Mouse (Mus musculus): ENCODE data around the gene Uaca. TPM values are rescaled to one million over a fixed set of nuclear protein-coding genes. Genes with fewer than 3 reads are reported as not detected.
A peak's percentile ranks its signal among the peaks of the same experiment; 100 is the strongest.

Uaca gene
- total RNA-seq (2021) = 10 to 100 TPM; 29.2 to 32.0 TPM
- long read RNA-seq, experiment 1, full-length matches to known transcripts = 3 of 18 reads
- long read RNA-seq, experiment 1, partial matches to known transcripts = 4 of 18 reads
- long read RNA-seq, experiment 1, other reads (novel, unspliced or antisense) = 11 of 18 reads
- long read RNA-seq, experiment 2, full-length matches to known transcripts = 6 of 58 reads
- long read RNA-seq, experiment 2, partial matches to known transcripts = 15 of 58 reads
- long read RNA-seq, experiment 2, other reads (novel, unspliced or antisense) = 37 of 58 reads

DNA sequence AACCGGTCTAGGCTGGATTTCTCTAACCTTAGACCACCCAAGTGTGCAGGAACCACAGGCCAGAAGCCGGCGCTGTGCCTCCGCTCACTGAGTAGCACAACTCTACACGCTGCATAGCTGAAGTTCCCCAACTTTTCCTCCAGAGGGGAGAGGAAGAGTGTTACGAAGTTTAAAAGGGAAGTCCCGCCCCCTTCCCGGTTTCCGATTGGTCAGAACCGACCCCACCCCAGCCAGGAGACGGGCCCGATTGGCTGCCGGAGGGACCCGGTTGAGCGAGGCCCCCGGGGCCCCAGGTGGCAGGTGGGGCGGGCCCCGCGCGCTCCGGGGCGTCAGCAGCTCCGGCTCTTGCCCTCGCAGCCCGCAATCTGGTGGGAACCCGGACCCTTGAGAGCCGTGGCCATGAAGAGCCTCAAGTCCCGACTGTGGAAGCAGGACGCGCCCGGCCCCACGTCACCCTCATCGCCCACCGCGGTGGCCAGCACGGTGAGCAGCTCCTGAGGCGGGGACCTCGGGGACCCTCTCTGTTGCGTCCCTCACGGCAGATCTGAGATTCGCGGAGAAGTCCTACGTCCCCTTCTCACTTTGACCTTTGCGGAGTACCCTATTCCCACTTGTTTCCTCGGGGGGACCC lies at the start of gene Uaca:
TSS of gene Uaca (plus strand) at position 333 of the 631 bp plus-strand sequence.
- DNase-seq (ENCODE audit: low spot score in 2 of 2) = peak; percentile 86 to 88

DNA sequence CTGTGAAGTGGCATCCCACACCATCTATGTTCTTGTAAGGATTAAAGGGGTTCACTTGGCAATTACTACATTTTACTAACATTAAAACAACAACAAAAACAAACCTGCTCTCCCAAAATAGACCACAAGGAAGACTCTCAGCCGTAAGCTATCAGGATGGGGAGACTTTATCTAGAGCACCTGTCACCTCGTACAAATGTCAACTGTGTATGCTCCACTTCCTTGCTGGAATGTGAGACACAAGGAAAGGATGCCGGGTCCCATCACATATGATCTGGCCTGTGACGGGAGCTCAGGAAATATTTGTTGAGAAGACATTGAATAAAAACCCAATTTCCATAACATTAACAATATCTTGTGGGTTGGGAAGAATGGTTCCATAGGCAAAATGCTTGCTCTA lies 49.4 kb upstream of the Uaca start:
- no peak for DNase-seq (ENCODE audit: low spot score in 2 of 2)

DNA sequence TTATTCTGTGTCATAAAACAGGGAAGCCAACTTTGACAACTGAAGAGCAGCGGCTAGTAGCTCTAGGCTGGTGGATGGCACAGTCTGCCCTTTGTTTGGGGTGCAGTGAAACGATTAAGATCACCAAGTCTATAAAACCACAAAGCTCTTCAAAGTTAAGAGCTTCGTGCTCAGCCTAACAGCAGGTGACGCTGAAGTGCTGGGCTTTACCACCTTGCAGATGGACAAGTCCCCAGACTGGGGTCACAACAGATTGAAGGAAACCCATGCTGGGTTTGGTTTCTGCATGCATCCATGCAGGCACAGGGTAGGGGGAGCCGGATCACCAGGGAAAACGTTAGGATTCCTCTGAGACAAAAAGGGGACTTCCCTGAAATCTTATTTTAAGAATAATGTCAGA lies 47.8 kb upstream of the Uaca start:
- DNase-seq (ENCODE audit: low spot score in 2 of 2) = no peak

DNA sequence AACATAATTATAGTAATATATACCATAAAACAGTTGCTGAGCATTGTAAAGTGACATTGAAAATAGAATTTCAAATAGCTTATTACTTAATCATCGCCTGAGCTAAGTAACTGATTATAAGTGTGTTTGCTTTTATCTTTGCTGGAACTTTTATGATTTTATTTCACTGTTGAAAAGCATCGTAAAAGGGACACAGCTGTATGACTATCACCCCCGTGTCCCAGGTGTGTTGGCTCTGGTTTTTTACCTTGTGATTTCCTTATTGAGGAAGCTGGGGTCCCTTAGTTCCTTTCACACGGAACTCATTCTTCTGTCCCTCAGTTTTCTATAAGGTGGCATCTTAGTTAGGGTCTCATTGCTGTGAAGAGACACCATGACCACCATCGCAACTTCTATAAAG lies 46.7 kb upstream of the Uaca start:
- DNase-seq (ENCODE audit: low spot score in 2 of 2) = no peak

DNA sequence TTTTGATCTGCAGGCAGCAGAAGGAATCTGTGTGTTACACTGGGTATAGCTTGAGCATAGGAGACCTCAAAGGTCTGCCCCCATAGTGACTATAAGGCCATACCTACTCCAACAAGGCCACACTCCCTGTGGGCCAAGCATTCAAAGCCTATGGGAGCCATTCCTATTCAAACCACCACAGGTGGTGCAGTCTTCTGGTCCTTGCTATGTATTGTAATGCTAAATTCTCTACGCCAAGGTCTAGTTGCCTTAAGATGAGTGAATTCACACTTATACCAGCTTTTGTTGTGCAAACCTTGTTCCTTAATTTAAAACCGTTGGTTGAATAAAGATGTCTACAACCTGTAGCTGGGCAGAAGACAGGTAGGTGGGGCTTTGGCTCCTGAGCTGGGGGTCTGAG lies 46.2 kb upstream of the Uaca start:
- DNase-seq (ENCODE audit: low spot score in 2 of 2) = no peak

DNA sequence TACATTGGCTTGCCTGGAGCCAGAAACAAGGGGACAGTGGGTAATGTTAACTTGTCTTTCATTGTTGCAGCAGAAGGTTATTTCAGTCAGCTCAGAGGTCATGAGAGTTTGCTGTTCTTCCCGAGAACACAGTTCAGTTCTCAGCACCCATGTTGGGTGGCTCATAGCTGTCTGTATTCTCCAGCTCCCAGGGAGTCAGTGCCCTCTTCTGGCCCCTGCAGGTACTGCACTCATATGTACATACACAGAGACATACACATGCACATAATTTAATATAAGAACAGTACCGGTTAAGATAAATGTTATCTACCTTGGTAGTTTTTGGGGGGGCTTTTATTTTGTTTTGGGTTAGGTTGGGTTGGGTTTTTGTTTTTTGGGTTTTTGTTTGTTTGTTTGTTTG lies 45.2 kb upstream of the Uaca start:
- DNase-seq (ENCODE audit: low spot score in 2 of 2) = no peak

DNA sequence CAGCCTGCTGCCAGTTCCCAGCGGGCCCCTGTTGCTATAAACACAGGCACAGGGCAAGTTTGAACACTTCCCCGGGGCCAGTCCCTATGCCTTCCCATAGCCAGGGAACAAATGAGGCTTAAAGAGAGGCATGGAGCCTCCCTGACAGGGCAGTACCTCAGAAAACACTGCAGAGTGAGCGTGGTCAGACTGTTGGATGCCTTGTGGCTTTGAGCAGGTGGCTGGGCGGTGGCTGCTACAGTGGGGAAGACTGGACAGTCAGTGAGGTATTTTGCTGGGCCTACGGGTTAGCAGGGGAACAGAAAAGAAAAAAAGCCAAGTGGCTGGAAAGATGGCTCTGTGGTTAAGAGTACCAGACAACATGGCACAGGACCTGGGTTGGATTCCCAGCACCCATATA lies 43.2 kb upstream of the Uaca start:
- DNase-seq (ENCODE audit: low spot score in 2 of 2) = no peak

DNA sequence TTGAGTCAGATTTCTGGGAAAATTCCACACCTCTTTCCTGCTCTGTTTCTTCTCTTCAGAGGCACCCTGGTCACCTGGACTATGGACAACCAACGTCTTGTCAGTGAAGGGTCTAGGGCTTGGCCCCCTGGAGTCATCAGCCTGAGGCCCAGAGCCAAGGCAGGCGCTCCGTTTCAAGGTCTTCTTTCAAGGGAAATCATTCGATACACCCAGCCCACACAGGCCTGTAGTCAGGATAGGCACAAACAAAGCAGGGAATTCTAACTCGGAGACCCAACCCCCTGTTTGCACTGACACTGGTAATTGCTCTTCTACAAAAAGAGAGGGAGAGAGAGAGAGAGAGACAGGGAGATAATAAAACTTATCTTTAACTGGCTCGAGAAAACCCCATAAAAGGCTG lies 42.4 kb upstream of the Uaca start:
- no peak for DNase-seq (ENCODE audit: low spot score in 2 of 2)

DNA sequence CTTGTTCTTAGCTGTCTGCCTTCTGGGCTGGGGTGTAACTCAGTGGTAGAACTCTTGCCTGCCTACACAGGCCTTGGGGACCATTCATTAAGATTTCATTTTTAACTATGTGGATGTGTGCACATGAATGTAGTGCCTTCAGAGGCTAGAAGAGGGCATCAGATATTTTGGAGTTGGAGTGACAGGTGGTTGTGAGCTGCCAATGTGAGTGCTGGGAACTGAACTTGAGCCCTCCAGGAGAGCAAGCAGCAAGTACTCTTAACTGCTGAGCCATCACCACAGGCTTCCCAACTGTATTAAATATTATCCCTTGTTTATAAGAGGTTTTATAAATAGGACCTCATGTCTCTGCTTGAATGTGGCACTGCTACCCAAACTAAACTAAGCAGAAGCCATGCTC lies 41.7 kb upstream of the Uaca start:
- no peak for DNase-seq (ENCODE audit: low spot score in 2 of 2)

DNA sequence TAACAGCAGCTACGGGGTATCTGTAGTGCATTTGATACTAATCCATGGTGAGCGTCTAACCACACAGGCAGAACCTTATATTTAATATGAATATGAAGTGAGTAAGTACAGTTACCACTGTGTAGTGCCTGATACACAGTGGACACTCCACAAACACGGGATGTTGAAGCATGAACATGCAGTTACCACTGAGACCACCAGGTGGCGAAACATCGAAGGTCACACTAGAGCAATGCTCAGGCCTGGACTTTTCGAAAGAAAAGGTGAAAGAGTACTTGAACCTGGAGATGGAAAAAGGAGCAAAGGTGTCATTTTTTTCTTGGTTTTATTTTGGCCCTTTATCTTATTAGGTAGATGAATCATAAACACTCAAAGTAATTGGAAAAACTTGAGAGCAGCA lies 38.1 kb upstream of the Uaca start:
- DNase-seq (ENCODE audit: low spot score in 2 of 2) = peak; percentile 67 to 76

DNA sequence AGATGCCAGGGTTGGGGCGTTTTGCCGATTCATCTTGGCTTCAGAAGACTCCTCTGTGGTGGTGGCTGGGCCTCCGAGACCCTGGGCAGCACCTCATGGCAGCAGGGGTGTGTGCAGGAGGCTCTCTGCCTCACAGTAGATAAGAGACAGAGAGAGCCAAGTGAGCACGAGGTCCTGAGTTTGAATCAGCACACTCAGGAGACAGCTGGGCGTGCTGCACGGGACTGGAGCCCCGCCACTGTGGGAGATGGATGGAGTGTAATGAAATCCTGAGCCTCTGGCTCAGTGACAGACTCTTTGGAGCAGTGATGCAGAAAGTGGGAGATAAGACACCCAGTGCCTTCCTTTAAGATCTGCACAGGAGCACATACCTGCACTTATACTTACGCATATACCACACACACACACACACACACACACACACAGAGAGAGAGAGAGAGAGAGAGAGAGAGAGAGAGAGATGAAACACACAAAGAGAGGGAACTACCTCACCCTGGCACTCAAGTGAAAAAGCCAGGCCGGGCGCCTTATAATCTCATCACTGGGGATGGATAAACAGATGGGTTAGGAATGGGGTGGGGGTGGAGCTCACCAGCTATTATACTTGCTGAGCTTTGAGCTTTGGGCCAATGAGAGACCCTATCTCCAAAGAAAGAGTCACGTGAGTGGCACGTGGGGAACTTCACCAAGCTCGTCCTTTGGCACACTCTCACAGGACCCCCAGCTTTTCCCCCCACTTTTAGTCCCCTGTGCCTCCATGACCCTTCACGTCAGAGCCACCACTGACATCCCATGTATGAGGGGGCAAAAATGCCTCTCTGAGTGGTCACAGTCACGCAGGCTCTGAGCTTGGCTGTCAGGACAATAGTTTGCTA lies 37.2 kb upstream of the Uaca start:
- DNase-seq (ENCODE audit: low spot score in 2 of 2) = no peak

DNA sequence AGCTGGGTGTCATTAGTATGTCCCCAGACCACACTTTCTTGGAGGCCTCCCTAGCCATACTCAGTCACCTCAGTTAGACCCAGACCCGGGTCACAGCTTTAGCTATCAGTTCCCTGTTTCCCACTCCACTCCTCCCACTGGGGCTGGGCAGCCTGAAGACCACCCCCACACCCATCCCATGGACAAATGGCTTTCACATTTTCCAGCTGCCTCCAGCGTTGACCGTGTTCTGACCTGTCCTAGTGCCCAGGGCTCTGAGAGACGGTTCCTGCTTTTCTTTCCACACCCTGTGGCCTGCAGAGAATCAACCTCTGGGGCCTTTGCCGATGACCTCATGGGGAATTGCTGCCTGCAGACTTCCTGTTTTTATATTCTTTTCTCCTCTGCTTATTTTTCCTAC lies 36.5 kb upstream of the Uaca start:
- no peak for DNase-seq (ENCODE audit: low spot score in 2 of 2)

DNA sequence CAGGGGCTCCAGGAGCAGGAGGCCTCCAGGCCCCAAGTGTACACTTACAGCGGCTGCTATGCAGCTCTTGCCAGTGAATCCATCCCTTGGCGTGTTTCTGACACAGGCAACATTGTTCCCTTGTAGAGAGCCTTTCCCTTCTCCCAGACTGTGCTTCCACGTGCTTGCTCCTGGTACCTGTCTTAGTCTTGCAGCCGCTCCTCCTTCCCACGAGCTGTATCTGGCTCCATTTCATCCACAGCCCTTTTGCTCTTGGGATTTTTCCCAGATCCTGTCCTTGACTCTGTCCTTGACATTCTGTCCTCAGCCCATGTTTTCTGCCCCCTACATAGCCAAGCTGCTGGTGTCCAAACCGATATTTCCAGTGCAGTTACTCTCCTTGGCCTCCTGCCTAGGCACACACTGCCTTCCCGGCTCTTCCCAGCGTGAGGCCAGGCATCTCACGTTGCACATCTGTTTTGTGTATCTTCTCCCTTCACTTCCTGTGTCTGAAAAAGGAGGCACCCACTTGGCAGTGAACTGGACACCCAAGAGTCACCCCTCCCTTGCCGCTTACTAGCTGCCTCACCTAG lies 34.8 kb upstream of the Uaca start:
- no peak for DNase-seq (ENCODE audit: low spot score in 2 of 2)

DNA sequence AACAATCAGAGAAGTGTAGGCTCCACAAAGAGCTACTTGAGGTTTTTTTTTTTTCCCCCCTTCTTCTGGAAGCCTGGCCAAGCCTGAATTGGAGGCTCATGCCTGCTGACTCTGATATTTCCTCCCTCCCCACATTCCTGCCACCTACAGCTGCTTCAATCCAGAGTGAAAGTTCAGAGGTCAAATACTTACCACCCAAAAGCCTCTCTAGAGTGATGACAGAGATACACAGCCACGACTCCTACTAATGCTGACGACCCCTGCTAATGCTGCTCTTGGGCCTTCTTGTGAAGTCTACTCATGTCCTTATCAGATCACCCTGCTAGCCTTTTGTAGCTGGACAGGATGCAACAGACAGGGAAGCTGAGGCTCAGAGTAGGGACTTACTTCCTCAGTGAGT lies 29.2 kb upstream of the Uaca start:
- DNase-seq (ENCODE audit: low spot score in 2 of 2) = no peak

DNA sequence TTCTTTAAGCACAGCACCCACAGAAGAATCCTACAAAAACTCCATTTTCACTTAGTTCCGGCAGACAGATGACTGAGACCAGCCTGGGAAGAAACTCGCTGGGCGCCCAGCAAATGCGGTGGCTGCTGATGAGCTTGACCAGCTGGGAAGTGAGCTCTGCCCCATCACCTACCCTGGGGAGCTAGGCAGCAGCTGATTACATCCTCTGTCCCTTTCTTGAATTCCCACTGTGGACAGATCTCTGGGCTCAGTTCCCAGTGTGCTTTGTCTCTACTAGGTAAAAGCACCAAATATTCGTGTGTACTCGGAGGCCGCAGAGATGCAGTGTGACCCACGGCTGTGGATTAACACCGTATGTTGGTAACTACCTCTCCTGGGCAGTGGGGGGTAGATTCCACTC lies 25.9 kb upstream of the Uaca start:
- DNase-seq (ENCODE audit: low spot score in 2 of 2) = no peak

DNA sequence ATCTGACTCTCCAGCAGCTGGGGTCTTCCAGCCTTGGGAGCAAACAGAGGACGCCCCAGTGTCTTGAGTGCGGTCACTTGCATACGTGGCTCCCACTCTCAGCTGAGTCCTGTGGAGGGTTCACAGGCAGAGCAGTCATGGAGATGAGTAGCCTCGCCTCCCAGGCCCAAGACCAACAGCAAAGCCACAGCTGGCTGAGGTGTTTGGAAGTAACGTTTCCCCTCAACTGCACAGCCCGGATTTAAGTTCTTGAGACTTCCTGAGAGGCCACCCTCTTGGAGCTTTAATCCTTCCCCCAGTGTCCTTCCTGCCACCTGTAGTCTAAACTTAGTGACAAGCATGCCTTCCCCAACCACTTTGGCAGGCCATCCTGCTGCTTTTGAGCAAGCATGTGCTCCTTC lies 24.6 kb upstream of the Uaca start:
- no peak for DNase-seq (ENCODE audit: low spot score in 2 of 2)

DNA sequence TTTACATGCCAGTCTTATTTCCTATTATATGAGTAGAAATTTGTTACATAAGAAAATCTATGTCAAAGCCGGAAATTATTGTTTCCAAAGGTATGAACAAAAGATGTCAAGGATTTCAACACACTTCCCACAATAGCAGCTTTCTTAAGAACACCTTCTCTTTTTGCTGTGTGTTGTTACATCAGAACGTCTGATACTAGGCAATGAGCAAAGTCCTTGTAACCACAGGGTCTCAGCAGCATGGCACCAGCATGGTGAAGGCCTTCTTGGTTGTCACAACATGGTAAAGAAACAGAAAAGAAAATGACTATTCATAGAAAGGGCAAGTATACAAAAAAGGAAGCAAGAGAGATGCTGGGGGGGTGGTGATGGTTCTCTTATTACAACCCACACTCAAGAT lies 20.6 kb upstream of the Uaca start:
- no peak for DNase-seq (ENCODE audit: low spot score in 2 of 2)

DNA sequence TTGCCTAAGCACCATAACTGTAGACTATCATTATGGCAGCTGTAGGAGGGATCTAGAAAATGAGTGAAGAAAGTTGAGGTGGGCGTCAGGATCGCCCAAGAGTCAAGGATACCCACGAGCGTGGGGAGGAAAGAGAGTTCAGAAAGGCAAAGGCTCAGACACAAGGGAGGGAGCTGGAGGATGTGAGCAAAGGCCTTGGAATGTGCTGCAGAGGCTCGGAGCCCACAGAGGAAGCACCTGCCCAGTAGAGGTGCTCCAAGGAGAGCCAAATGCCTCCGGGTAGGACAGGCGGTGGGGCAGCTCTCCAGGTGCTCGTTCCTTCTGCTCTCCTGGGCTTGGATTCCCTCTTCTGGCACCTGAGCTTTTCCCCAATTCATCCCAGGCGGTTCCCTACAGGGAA lies 17.4 kb upstream of the Uaca start:
- DNase-seq (ENCODE audit: low spot score in 2 of 2) = no peak

DNA sequence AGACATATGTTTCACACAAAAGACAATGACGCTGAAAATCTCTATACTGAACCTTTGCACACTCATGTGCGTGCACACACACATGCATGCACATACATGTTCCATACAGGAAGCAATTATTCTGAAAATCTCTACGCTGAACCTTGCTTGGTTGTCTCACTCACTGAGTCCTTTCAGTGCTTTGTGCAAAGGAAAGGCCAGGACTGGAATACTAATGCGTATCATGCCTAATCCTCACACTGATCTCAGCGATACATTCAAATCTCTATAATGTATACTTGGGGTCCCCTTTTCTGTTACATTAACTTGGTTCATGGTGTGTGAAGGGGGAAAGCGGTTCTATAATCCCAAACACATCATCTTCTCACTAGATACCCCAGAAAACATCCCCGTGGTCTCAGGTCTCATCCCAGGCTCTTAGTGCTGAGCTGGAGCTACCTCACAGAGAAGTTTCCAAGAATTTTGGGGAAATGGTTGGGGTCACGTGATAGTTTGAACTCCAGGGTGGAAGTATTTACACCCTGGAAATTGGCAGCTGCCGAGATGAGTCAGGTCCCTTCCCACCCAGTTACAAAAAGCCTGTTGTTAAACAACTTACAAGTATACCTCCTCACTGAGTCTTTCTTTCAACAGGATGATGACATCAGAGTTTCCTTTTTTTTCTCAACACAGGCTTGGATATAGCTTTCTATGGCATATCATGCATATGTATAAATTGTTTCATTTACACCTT lies 12.1 kb upstream of the Uaca start:
- DNase-seq (ENCODE audit: low spot score in 2 of 2) = no peak

DNA sequence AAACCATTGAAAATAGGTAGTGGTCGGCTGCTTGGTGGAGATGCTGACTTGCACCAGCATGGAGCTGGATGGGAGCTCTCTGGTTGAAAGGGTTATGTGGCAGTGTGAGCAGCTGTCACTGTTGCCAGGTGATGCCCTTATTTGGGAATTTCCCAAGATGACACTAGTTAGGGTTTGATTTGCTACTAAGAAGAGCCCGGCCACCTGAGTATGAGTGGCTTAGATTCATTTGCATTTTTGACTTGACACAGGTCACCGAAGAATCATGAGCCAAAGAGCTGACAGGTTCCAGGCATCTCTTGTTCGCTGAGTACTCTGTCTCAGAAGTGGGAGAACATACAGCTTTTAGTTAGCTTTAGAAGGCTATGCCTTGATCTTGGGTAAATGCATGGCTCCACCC lies 9.3 kb upstream of the Uaca start:
- no peak for DNase-seq (ENCODE audit: low spot score in 2 of 2)

DNA sequence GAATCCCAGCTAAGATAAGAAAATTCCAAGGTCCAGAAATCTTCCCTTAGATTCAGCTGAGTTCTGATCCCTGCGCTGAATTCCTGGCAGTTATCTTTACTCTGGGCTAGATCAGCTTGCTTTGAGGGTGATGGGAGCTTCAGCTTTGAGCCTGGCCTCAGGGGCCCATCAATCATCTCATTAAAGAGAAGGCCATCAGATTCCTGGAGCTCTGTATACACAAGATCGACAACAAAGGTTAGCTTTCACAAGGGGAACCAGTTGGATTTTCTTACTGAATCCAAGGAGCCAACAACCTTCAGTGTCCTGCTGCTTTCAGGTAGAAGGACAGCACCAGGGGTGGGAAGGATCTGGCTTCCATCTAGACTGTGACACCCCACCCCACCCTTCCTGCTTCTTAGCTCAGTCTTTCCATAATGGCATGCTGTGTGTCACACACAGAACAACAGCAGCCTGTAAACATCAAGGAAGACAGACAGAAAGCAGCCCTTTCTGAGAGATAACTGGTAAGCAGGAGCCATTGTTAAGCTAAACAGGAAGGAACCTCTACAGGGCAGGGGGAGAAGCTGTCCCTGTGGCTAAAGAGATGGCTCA lies 6.7 kb upstream of the Uaca start:
- no peak for DNase-seq (ENCODE audit: low spot score in 2 of 2)

Measured in adrenal gland, adult 18-20 months (tissue).